Mouse (Mus musculus) liver, embryonic 14.5 days (tissue): ENCODE measurements around the gene Gm5751. TPM values are rescaled to one million over a fixed set of nuclear protein-coding genes. Genes with fewer than 3 reads are reported as not detected.

Experiments used
- ATAC-seq: fragments of 200-750 bp; cut with Nextera tagmentation; 2 replicates; pipeline ENCODE4 v1.8.0; 2017; ENCODE audit warnings: moderate number of reproducible peaks, mild to moderate bottlenecking, moderate library complexity; ENCODE audit not compliant: insufficient read depth
- DNase-seq, 3 experiments: peaks; one replicate each; pipeline ENCODE4 v3.0.0-alpha.2; 2012 to 2013; ENCODE audit warnings: low read depth in 3 of 3, low spot score in 3 of 3
- H3K27ac ChIP-seq: fragments of 300-500 bp; sonication (generic); 2 replicates; pipeline ENCODE4 v1.5.1; 2014; ENCODE audit warnings: moderate library complexity, mild to moderate bottlenecking, control low read depth, inconsistent platforms
- H3K27me3 ChIP-seq: fragments of 300-500 bp; sonication (generic); 2 replicates; pipeline ENCODE4 v1.6.1; 2014; ENCODE audit warnings: mild to moderate bottlenecking, low read length, moderate library complexity; ENCODE audit not compliant: control insufficient read depth, insufficient read depth
- H3K36me3 ChIP-seq: fragments of 300-500 bp; sonication (generic); replicated peaks from 2 replicates; pipeline ENCODE4 v1.6.1; 2014; ENCODE audit warnings: low read depth; ENCODE audit not compliant: control insufficient read depth, insufficient read depth
- H3K4me1 ChIP-seq, 2 experiments: fragments of 200-500 bp in 1 of 2; fragments of 300-500 bp in 1 of 2; sonication (generic) in 1 of 2; replicated peaks; 2 replicates each; pipeline ENCODE4 v1.6.1; 2012 to 2014; ENCODE audit warnings: antibody characterized with exemption in 1 of 2, inconsistent platforms in 1 of 2, low read length in 1 of 2; ENCODE audit not compliant: control insufficient read depth in 2 of 2, insufficient read depth in 2 of 2
- H3K4me2 ChIP-seq: fragments of 300-500 bp; sonication (generic); 2 replicates; pipeline ENCODE4 v1.6.1; 2014; ENCODE audit warnings: low read depth, mild to moderate bottlenecking, control low read depth, moderate library complexity
- H3K4me3 ChIP-seq, 2 experiments: fragments of 200-500 bp in 1 of 2; fragments of 300-500 bp in 1 of 2; sonication (generic) in 1 of 2; 2 replicates each; pipeline ENCODE4 v1.5.1; 2012 to 2014; ENCODE audit warnings: low read depth in 2 of 2, low read length in 2 of 2, mild to moderate bottlenecking in 2 of 2, control low read depth in 1 of 2, inconsistent platforms in 1 of 2, moderate library complexity in 1 of 2; ENCODE audit not compliant: insufficient read depth in 1 of 2
- H3K9ac ChIP-seq: fragments of 300-500 bp; sonication (generic); replicated peaks from 2 replicates; pipeline ENCODE4 v1.6.1; 2014; ENCODE audit warnings: mild to moderate bottlenecking, control low read depth, moderate library complexity
- H3K9me3 ChIP-seq: fragments of 300-500 bp; sonication (generic); 2 replicates; pipeline ENCODE4 v1.6.1; 2016; ENCODE audit warnings: low read length, mixed read lengths; ENCODE audit not compliant: control insufficient read depth
- CTCF ChIP-seq: IDR thresholded peaks from 2 replicates; pipeline ENCODE4 v1.5.1; 2016; ENCODE audit warnings: antibody characterized with exemption, low read depth, control low read depth
- EP300 ChIP-seq: IDR thresholded peaks from 2 replicates; pipeline ENCODE4 v1.6.1; 2016; ENCODE audit warnings: antibody characterized with exemption, low read depth
- WGBS: fragments of 180-500 bp; shearing (Covaris S2); extraction: QIAGEN DNeasy Blood & Tissue Kit; methylation state at CpG from one replicate; pipeline ENCODE4 v1.1.7; 2014; ENCODE audit not compliant: insufficient replicate concordance; 5-methylcytosine and 5-hydroxymethylcytosine counted together
- polyA plus RNA-seq, 2 experiments: library from polyadenylated mRNA; depleted of rRNA in 1 of 2; stranded (reverse) in 1 of 2; unstranded in 1 of 2; fragments of >200 nt; fragmentation: Nextera tagmentation in 1 of 2; extraction: Ambion mirVana in 1 of 2; gene quantifications; 2 replicates each; pipeline versions ENCODE4 v1.2.1 to v1.2.3; 2012 to 2014

Gm5751 gene
- polyA plus RNA-seq, 2 experiments: not detected

DNA sequence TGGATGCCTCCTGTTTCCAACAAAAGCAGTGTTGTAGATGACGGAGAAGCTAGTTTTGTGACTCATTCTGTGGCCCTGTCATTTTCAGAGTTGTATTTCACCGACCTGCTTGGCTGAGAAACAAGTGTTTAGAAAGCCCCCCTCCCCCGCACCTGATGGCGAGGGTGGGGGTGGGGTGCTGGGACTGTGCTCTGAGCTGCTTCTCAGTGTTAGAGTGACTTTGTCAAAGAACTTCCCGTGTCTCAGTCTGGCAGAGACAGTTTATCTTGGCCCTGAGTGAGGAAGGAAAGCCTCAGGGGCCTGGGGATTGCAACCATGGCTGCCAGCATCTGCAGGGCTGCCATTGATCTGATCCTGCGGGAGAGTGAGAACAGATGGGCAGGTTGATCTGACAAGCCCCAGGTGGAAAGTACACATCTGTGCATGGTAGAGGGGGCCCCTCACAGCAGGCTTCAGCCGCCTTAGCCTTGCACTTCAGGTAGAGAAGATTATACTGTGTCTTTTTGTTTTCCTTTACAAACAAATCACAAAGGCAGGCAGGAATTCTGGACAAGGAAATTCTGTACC is 27.9 kb downstream of the Gm5751 start:
- Histone ChIP-seq H3K9ac (no peak overlapping the region), H3K4me2 (no peak overlapping the region), H3K9me3 (no peaks in the 10 kb centered on the region), H3K27me3 (no peaks in the 10 kb centered on the region), H3K4me3 (no peak overlapping the region), H3K36me3 (no peaks in the 10 kb centered on the region), H3K27ac (no peak overlapping the region), H3K4me1 (no peaks in the 10 kb centered on the region)
- DNase-seq: no peak
- WGBS: 27% methylated on average over 7 of the region's 7 CpGs
- ATAC-seq: no peak
- TF ChIP-seq EP300 (no peak), CTCF (no peak)

GRCm38 (mm10) chrX:8921080-8921479 is 47.0 kb downstream of the Gm5751 start:
- no peak overlapping the region for H3K4me3 ChIP-seq
- no peak overlapping the region for H3K4me2 ChIP-seq
- H3K36me3 ChIP-seq: no peaks in the 10 kb centered on the region
- H3K4me1 ChIP-seq: no peaks in the 10 kb centered on the region
- no peaks in the 10 kb centered on the region for H3K9me3 ChIP-seq
- no peaks in the 10 kb centered on the region for H3K27me3 ChIP-seq
- H3K9ac ChIP-seq: no peak overlapping the region
- no peak for ATAC-seq
- DNase-seq: no peak
- TF ChIP-seq CTCF: no peak
- TF ChIP-seq EP300: no peak
- 41% methylated on average over 4 of the region's 4 CpGs for WGBS
- H3K27ac ChIP-seq: no peak overlapping the region

DNA sequence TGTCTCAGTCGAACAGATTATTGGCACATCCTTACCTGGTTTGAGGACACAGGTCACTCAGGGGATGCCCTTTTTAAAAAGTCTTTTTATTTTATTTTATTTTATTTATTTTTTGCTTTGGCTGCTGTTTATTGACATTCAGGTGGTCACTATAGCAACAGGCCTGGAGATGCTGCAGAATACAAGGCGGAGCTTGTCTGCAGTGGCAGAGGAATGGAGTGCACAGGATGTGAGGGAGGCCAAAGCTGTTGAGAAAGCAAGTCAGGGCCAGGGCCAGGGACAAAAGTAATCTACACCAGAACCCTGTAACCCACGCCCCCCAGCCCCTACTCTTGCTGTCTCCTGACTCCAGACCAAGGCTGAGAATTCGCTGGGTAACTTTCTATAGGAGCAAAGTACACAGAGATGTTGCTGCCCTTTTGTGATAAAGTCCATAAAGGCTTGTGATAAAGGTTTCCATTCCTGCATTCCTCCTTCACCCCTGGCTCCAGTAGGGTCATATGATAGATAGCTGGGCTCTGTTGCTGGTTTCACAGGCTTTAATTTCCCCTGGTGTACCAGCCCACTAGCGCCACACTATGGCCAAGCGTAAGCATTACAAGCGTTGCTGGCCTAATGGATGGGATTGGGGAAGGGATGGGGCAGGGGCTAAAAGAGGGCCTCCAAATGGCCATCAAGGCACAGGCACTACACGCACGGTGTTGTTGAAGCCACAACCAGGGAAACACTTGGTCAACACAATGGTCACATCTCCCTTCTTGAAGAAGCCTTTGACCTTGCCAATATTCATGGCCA is 48.0 kb downstream of the Gm5751 start:
- DNase-seq (no peak), ATAC-seq (no peak)
- TF ChIP-seq EP300 (no peak), CTCF (no peak)
- Histone ChIP-seq H3K9ac (no peak overlapping the region), H3K36me3 (no peaks in the 10 kb centered on the region), H3K27me3 (no peaks in the 10 kb centered on the region), H3K27ac (no peak overlapping the region), H3K4me1 (no peaks in the 10 kb centered on the region), H3K4me2 (no peak overlapping the region), H3K4me3 (no peak overlapping the region), H3K9me3 (no peaks in the 10 kb centered on the region)
- WGBS: 33% methylated on average over 9 of the region's 9 CpGs

DNA sequence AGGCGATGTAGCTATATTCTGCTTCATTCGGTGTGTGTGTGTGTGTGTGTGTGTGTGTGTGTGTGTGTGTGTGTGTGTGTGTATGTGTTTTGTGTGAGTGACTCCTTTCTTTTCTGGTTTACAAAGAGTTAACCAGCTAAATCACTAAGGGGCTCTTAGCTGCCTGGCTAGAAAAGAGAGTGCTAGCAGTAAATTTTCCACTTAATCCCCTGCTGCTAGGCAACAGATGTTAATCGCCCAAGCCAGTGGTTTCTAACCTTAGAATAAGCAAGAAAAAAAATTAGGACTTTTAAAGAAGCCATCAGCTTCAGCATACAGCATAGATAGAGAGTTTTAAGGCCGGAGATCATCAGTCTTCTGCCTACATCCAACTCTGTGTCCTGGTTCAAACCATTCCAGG is 53.3 kb downstream of the Gm5751 start:
- DNase-seq (no peak), ATAC-seq (no peak)
- Histone ChIP-seq H3K4me3 (no peak overlapping the region), H3K9ac (no peak overlapping the region), H3K4me2 (no peak overlapping the region), H3K27ac (no peak overlapping the region), H3K27me3 (no peaks in the 10 kb centered on the region), H3K9me3 (no peaks in the 10 kb centered on the region), H3K36me3 (no peaks in the 10 kb centered on the region), H3K4me1 (no peaks in the 10 kb centered on the region)
- 33% methylated on average over 4 of the region's 4 CpGs for WGBS
- no peak for TF ChIP-seq CTCF
- TF ChIP-seq EP300: no peak

Other genes starting within 250 kb of the Gm5751 start
- not detected in 2 replicates for gene Ssxb8, start 183.4 kb upstream of the Gm5751 start, polyA plus RNA-seq (2012; rRNA removed)
- gene Ssxb8, start 183.4 kb upstream of the Gm5751 start, polyA plus RNA-seq (2014; fragmentation: Nextera tagmentation; extraction: Ambion mirVana): not detected in 2 replicates
- not detected in 2 replicates for gene Ssx9, start 125.8 kb upstream of the Gm5751 start, polyA plus RNA-seq (2012; rRNA removed)
- gene Ssx9, start 125.8 kb upstream of the Gm5751 start, polyA plus RNA-seq (2014; fragmentation: Nextera tagmentation; extraction: Ambion mirVana): not detected in 2 replicates
- gene Ssxb5, start 70.6 kb upstream of the Gm5751 start, polyA plus RNA-seq (2012; rRNA removed): not detected in 2 replicates
- not detected in 2 replicates for gene Ssxb5, start 70.6 kb upstream of the Gm5751 start, polyA plus RNA-seq (2014; fragmentation: Nextera tagmentation; extraction: Ambion mirVana)
- gene Gm6592, start 30.3 kb upstream of the Gm5751 start, polyA plus RNA-seq (2012; rRNA removed): not detected in 2 replicates
- not detected in 2 replicates for gene Gm6592, start 30.3 kb upstream of the Gm5751 start, polyA plus RNA-seq (2014; fragmentation: Nextera tagmentation; extraction: Ambion mirVana)
- 0.11 and 0.12 TPM in 2 replicates for gene B630019K06Rik, start 18.1 kb downstream of the Gm5751 start, polyA plus RNA-seq (2012; rRNA removed)
- 0.06 and 0.13 TPM in 2 replicates for gene B630019K06Rik, start 18.1 kb downstream of the Gm5751 start, polyA plus RNA-seq (2014; fragmentation: Nextera tagmentation; extraction: Ambion mirVana)
- not detected in 2 replicates for gene Fthl17b, start 88.7 kb downstream of the Gm5751 start, polyA plus RNA-seq (2012; rRNA removed)
- not detected in 2 replicates for gene Fthl17b, start 88.7 kb downstream of the Gm5751 start, polyA plus RNA-seq (2014; fragmentation: Nextera tagmentation; extraction: Ambion mirVana)
- not detected in 2 replicates for gene Fthl17c, start 102.3 kb downstream of the Gm5751 start, polyA plus RNA-seq (2012; rRNA removed)
- gene Fthl17c, start 102.3 kb downstream of the Gm5751 start, polyA plus RNA-seq (2014; fragmentation: Nextera tagmentation; extraction: Ambion mirVana): not detected in 2 replicates
- gene Fthl17d, start 112.5 kb downstream of the Gm5751 start, polyA plus RNA-seq (2012; rRNA removed): not detected in 2 replicates
- not detected in 2 replicates for gene Fthl17d, start 112.5 kb downstream of the Gm5751 start, polyA plus RNA-seq (2014; fragmentation: Nextera tagmentation; extraction: Ambion mirVana)
- not detected in 2 replicates for gene Fthl17e, start 159.2 kb downstream of the Gm5751 start, polyA plus RNA-seq (2012; rRNA removed)
- gene Fthl17e, start 159.2 kb downstream of the Gm5751 start, polyA plus RNA-seq (2014; fragmentation: Nextera tagmentation; extraction: Ambion mirVana): not detected in 2 replicates
- not detected in 2 replicates for gene Fthl17f, start 188.8 kb downstream of the Gm5751 start, polyA plus RNA-seq (2012; rRNA removed)
- not detected in 2 replicates for gene Fthl17f, start 188.8 kb downstream of the Gm5751 start, polyA plus RNA-seq (2014; fragmentation: Nextera tagmentation; extraction: Ambion mirVana)
- not detected in 2 replicates for gene 4930402K13Rik, start 230.3 kb downstream of the Gm5751 start, polyA plus RNA-seq (2012; rRNA removed)
- gene 4930402K13Rik, start 230.3 kb downstream of the Gm5751 start, polyA plus RNA-seq (2014; fragmentation: Nextera tagmentation; extraction: Ambion mirVana): not detected in 2 replicates